Mouse (Mus musculus): ENCODE measurements at regions not wholly inside any gene's neighbourhood (a gene's known extent, or its start where the extent isn't known, plus 50 kb on each side); places are given as distances from the start of the nearest gene placed in this dataset.
A peak's percentile ranks its signal among the peaks of the same experiment; 100 is the strongest.

GRCm38 (mm10) chrX:103532620-103533199 lies 97.7 kb upstream of the Zcchc13 start:
- peak; percentile 55 to 65 for DNase-seq (ENCODE audit: low spot score in 2 of 2)

- peak; percentile 65 to 71 for DNase-seq (ENCODE audit: low spot score in 2 of 2)
These were observed 97.1 kb upstream of the Zcchc13 start for GRCm38 (mm10) chrX:103533306-103533705.

DNA sequence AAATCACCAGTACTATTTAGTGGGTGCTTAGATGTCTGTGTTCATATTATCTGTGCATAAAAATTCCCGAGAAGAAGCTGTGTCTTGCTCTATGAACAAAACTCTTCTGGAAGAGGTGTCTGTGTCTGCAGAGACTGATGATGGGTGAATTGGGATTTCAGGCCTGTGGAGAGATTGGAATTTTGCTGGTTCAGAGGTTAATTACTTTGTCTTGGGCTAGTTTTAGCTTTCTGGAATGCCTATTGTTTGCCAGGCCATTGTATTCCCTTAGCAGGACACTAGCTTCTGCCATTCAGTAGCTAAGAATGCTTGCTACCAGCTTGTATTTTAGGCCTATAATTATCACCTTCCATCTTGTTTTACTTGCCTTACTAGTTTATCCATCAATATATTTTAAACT lies 96.6 kb upstream of the Zcchc13 start:
- DNase-seq (ENCODE audit: low spot score in 2 of 2) = no peak

- DNase-seq (ENCODE audit: low spot score in 2 of 2) = no peak
These were observed 83.7 kb upstream of the Zcchc13 start for GRCm38 (mm10) chrX:103546490-103547202.

- peak; percentile 69 to 70 for DNase-seq (ENCODE audit: low spot score in 2 of 2)
These were observed 79.1 kb upstream of the Zcchc13 start for GRCm38 (mm10) chrX:103551304-103551703.

GRCm38 (mm10) chrX:103553196-103553595 lies 77.2 kb upstream of the Zcchc13 start:
- DNase-seq (ENCODE audit: low spot score in 2 of 2) = no peak

GRCm38 (mm10) chrX:103553605-103554004 lies 76.8 kb upstream of the Zcchc13 start:
- no peak for DNase-seq (ENCODE audit: low spot score in 2 of 2)

GRCm38 (mm10) chrX:103555041-103555986 lies 75.1 kb upstream of the Zcchc13 start:
- DNase-seq (ENCODE audit: low spot score in 2 of 2) = peak in 1 of 2 experiments; percentile 45

DNA sequence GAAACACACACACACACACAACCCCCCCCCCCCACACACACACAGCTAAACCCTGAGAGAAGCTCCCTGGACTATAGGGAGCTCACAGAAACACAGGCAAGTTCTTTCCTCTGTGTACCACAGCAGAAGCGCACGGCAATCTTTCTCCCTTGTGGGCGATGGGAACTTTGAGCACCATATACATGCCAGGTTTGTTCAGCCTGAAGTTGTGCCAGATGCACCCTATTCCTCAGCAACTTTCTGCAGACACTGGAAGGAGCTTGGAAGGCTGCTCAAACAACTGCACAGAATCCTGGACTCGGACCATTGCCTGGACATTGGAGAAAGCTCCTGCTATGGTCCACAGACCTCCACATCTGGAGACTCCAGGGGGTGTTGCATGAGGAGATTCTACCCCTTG lies 74.3 kb upstream of the Zcchc13 start:
- no peak for DNase-seq (ENCODE audit: low spot score in 2 of 2)

DNA sequence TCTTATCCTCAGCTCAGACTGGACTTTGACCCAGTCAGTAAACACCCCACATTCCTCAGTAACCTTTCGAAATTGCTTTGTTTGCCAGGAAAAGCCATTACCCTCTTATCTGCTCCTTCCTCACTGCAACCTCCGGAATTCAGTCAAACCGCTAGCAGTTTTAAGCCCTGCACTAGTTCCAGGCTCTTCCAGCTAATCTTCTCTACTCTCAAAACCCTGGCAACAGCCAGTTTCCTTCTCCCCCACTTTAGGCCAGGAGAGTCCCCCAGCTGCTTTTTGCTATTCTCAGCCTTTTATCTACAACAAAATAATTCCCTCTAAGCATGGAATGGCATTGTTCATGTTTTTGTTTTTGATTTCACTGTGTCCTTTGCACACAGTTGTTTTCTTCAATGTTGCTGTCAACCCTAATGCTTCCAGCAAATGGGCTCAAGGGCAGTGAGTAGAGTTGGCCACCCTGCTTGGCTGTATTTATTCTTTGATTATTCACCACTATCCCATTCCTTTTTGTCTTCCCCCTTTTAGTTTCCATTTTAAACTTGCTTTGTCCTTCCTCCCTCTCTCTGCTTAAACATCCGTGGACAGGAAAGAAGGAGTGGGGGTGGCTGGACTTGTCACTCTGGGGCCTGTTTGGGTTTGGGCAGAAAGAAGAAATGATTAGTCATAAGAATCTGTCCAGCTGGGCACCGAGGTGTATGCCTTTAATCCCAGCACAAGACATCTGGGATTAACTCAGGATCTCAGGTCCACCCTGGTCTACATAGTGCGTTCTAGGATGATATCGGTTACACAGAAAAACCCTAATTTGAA lies 73.5 kb upstream of the Zcchc13 start:
- no peak for DNase-seq (ENCODE audit: low spot score in 2 of 2)

- DNase-seq (ENCODE audit: low spot score in 2 of 2) = peak; percentile 45 to 74
These were observed 72.9 kb upstream of the Zcchc13 start for GRCm38 (mm10) chrX:103557496-103557895.

DNA sequence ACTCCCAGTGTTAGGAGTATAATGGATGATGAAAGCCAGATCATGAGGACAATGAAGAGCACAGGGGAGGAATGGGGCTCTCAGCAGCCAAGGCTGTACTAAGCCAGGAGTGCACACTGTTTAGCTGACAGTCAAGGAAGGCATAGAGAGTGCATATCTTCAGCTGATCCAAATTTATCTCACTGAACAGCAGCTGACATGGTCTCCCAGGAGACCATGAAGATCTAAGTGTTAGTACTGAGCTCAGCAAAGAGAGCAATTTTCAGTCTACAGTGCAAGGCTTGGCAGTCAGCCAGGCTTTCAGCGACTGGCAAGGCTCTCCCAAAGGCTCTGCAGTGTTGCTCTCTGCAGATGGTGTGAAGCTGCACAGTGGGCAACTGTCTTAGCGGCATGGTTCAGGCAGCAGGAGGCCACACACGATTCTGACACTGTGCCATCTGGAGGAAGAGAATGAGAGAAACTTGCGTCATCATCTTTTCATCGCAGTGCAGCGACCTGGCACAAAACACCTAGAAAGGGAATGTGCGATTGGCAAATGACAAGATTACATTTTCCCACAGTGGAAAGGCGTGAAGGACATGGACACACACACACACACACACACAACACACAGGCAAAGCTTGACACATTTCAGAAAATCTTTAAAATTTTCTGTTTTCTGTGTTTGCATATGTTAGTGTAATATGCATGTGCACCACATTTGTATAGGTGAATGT lies 66.7 kb upstream of the Zcchc13 start:
- DNase-seq (ENCODE audit: low spot score in 2 of 2) = peak; percentile 94 to 96

DNA sequence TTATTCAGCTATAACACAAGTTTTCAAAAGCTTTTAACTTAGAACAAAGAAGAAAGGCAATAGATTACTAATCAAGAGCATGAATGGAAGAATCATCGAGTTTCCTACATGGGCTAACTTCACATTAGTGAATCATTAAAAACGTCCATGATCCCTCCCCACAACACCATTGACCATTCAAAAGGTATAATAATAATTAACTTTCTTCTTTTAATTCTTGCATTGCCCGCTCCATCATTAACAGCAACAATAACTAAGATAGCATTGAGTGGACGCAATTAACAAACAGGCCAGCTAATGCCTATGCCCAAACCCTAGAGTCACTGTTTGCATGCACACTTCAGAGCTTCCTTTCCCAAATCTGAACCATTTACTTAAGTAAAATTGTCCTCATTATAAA lies 57.0 kb upstream of the Zcchc13 start:
- DNase-seq (ENCODE audit: low spot score in 2 of 2) = no peak

- no peak for DNase-seq (ENCODE audit: low spot score in 2 of 2)
These were observed 50.9 kb upstream of the Zcchc13 start for GRCm38 (mm10) chrX:103579484-103579883.
